Mouse (Mus musculus): ENCODE measurements around the gene Spata4.
A peak's percentile ranks its signal among the peaks of the same experiment; 100 is the strongest.
"Not testable (repeated sequence)": the region's sequence is repeated elsewhere in the genome, so short reads cannot be mapped to it uniquely, and the experiment has no call there.

Gene Spata4

DNA sequence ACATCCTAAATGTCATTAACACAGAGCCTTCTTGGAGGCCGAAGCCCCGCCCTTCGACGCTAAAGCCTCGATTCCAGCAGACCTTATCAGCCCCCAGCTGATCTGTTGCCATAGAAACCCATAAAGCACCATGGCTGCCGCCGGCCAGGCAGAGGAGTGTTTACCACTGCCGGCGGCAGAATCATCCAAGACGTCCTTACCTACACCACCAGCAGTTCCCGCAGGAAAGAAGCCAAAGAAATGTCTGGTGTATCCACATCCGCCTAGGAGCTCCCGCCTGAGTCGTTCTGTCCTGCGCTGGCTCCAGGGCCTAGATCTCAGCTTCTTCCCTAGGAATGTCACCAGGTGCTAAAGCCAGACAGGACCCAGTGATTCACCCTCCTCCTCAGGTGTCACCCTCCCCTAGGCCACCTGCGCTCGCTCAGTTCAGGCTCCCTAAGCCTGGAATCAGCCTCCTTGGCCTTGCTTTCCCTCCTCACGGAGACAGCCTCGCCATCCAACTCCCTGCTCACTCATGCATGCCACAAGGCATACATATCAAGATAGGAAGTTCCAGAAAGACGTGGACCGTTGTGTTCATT is at the start of gene Spata4:
TSS of gene Spata4 (plus strand) at position 111 of the 581 bp plus-strand sequence.
- peak; percentile 63 to 74 for DNase-seq

DNA sequence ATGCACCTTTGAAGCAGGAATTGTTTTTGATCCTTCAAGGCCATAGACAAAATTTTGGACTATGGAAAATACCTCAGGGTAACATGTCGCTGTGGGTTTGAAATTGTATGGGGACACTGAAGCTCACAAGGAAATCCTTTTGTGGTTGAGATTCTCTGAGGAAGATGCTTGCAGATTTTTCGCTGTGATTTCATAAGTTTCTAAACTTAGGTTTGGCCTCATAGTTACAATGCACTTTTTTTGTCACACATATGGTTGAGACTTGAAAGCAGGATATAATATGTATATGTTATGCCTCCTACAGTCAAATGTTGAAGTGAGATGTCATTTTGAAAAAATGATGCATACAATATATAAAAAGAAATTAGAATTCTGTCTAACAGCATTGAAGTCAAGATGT is 45.7 kb upstream of the Spata4 start:
- no peak for DNase-seq

GRCm38 (mm10) chr8:54562137-54562536 is 38.4 kb upstream of the Spata4 start:
- no peak for DNase-seq

GRCm38 (mm10) chr8:54565181-54565580 is 35.4 kb upstream of the Spata4 start:
- no peak for DNase-seq

GRCm38 (mm10) chr8:54565603-54566260 is 34.8 kb upstream of the Spata4 start:
- DNase-seq = no peak

DNA sequence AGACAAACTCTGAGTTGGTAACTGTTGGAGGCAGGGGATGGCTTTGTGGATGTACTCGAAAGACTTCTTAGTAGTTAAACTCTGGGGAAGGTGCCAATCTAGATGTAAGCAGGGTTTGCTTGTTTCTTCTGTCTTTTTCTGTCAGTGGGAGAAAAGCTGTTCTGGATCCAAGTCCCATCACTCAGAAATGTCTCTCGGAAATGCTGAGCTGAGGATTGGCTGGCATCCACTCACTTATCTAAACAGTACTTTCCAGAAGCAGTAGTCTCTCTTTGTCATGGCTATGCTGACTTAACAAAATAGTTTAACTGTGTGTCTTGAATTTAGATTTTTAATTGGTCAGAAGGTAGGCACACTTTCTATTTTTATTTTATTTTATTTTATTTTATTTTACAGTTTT is 33.4 kb upstream of the Spata4 start:
- DNase-seq = no peak

GRCm38 (mm10) chr8:54570618-54571609 is 29.7 kb upstream of the Spata4 start:
- no peak for DNase-seq

DNA sequence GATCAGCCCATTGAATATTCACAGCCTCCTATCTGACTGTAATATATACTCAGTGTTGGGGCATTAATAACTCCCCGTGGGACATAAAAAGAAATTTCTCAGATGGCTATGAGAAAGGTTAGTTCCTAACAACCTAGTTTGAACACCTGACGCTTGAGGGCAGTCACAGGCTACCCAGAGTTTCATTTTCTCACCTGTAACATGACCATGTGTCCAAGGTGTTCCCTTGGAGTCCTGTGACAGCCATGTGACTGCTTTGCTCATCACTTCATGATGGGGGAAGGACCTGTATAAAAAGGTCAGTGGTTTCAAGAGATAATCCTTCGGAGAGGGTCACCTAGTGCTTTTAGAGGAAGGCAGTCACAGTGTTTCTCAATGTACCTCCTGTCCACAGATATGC is 19.1 kb upstream of the Spata4 start:
- no peak for DNase-seq

DNA sequence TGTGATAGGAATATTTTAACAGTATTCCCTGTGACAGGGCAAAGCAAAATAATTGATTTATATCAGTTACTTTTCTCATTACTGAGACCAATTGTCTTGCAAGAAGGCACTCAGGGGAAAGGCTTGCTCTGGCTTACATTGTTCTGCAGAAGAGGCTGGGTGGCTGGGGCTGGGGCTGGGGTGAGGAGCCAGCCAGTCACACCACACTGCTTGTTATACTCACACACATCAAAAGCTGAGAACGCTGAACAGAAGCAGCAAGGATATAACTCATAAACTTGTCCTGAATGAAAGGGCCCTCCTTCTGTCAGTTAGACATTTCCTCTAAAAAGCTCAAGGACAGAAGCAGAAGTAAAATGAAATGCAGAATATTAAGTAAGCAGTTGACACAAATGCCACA is 17.7 kb upstream of the Spata4 start:
- no peak for DNase-seq

- DNase-seq = no peak
Observed at GRCm38 (mm10) chr8:54594634-54595033, 5.9 kb upstream of the Spata4 start.

- no peak for DNase-seq
Observed at GRCm38 (mm10) chr8:54596051-54596450, 4.5 kb upstream of the Spata4 start.

DNA sequence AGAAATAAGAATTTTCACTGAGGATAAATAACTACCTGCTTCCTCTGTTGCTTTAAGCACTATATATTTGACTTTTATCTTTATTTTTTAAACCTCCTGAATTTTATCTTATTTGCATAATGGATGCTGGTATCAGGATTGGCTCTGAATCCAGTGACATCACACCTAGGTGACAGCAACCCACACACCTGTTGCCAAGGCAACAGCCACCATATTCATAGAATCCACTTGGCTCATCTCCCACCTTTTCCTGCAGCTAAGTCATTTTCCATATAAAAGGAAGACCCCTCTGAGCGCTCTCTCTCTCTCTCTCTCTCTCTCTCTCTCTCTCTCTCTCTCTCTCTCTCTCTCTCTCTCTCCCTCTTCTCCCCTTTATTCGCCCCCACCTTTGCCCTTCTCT is 3.6 kb upstream of the Spata4 start:
- no peak for DNase-seq

- no peak for DNase-seq
Observed at GRCm38 (mm10) chr8:54597386-54597785, 3.2 kb upstream of the Spata4 start.

GRCm38 (mm10) chr8:54603440-54603839 is 2.9 kb downstream of the Spata4 start:
- DNase-seq = no peak

- DNase-seq = no peak
Observed at GRCm38 (mm10) chr8:54609336-54609735, 8.8 kb downstream of the Spata4 start.

DNA sequence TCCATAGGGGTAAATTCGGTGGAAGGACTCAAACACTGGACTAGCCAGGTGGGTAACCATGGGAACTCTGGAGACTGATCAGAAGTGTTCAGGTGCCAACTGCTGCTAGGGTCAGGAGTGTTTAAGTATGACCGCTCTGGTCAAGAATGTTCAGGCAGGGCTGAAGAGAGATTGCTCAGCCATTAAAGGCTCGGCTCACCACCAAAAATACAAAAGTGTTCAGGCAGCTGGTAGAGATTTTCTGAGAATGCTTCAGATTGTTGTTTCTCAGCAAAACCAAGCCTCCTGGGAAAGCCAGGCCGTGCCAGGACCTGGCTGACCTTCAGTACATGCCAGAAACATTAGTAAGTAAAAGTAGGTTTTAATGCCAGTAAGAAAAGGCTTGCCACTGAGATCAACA is 9.7 kb downstream of the Spata4 start:
- peak; percentile 6 to 14 for DNase-seq

DNA sequence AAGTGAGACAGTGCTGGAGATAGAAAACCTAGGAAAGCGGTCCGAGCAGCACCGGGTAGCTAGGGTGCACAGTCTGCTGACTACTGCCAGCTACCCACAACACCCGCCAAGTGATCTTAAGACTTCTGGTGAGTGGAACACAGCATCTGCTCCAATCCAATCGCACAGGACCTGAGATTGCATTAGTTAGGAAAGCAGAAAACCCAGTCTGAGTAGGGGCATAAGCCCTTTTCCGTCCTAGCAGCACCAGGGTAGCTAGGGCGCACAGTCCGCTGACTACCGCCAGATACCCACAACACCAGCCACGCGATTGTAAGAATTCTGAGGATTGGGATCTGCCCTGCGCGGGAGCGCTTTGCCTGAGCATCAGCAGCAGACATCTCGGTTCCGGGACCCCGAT is 16.1 kb downstream of the Spata4 start:
- not testable (repeated sequence) for DNase-seq

DNA sequence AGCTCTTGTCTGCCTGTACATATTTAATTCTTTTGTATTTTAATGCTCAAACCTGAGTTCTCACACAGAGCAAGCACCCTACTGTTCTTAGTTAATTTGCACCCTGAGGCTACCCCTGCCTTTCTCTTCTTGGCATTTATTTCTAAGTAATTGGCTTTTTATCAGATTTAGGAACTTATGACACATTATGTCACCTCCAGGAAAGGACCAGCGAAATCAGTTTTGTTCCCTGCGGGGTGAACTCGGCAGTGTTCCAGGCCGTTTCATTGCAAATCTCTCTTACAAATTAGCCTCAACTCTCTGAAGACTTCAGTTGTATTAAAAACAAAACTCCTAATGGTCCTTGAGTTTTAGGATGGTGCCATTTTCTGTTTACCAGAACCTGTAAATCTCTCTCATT is 38.1 kb downstream of the Spata4 start:
- DNase-seq = peak; percentile 36 to 59
